Mouse (Mus musculus) kidney, adult 9 months (tissue): ENCODE measurements around the gene Dhrs7b.
"Not testable (repeated sequence)": the region's sequence is repeated elsewhere in the genome, so short reads cannot be mapped to it uniquely, and the experiment has no call there.

ENCODE experiments used
- DNase-seq: peaks from one replicate; pipeline ENCODE4 v3.0.0; 2022

The Dhrs7b gene

DNA sequence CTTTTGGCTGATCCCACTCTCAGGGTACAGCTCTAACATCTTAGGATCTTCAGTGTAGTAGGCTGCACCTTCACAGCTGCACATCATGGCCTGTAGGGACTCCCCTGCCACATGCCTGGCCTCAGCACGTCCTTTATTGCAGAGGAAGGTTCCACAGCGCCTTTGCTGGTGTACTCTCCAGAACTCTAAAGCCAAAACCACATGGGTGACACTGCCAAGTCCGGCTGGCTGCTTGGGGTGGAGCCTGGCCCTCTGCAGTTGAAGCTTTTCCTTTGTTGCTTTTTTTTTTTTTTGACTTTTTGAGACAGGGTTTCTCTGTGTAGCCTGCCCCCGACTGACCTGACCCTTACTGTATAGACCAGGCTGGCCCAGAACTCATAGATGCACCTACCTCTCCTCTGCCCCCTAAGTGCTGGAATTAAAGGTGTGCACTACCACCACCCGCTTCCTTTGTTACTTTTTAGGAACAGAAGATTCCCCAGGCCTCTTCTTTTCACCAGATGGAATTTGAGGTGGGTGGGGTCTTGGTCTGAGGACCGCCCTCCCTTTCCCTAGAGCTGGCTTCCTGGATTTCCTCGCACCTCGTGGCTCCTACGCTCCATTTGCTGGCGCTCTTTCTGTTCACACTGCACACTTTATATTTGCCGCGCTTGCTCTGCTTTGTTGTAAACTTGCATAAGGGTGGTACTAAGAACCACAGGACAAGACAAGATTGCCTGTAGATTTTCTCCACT, 11.2 kb downstream of the Dhrs7b start:
- no peak for DNase-seq

DNA sequence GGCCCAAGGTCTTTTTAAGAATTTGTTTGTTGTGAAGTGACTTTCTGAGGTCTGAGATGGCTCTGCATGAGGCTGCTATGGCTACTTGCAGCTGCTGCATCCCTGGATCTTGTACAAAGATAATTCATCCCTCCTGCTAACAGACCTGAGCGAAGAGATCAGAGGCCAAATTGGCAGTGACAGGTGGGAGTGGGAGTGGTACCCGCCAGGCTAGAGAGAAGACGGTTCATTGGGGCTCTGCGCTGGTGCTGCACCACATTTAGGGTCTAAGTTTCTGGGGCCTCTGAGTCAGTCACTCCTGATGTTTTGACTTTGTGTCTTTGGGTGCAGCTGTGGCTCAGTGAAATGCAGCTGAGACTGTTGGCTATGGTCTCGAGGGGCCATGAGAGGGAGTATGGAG, 13.0 kb downstream of the Dhrs7b start:
- no peak for DNase-seq

DNA sequence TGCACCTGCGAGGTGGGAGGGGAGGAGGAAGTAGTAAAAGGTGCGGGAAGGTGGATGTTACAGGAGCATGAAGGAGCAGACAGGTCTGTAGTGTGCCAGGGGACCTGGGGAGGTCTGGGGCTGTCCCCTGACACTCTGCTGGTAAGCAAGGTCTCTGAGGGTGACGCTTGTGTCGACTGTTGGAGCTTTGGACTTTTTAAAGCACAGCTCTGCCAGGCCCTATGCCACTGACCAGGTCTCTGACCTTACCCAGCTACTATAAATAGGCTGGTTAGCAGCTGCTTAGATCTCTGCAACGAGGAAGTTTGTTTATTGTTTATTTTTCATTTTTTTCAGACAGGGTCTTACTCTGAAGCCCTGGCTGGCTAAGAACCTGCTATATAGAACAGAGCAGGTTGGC, 15.0 kb downstream of the Dhrs7b start:
- no peak for DNase-seq

DNA sequence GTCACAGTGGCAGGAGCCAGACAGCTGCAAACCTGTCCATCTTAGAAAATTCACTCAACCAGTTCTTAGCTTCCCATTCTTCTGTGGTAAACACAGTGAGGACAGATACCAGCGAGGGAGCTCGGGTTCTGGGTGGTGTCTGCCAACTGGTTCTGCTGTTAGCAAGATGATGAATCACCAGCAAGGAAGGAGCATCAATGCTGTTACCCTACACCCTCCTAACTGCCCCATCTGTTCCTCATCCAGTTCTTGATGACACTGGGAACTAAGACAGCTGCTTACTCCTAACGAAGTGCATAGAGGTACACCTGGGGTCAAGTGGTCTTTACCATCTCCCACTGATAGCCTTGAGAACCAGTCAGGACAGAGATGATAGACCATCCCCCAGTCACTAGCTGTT, 26.2 kb downstream of the Dhrs7b start:
- DNase-seq: no peak

- peak; percentile 43 for DNase-seq
These were observed 31.6 kb downstream of the Dhrs7b start for GRCm38 (mm10) chr11:60861993-60862392.

DNA sequence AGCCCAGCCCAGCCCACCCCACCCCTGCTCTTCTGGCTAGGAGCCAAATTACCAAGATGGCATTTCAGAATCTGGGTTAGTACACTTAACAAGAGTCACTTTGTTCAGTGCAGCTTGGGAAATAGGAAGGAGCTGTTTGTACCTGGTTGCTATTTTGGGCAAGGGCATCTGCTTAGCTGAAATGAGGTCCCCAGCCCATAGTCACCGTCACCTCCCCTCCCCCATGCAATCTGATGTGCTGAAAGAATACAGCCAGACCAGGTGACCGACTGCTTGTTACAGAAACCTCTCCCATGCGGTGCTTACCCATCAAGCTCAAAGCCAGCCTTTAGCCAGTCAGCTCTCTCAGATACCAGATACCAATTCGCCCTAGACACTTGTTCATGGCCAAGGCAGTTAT, 32.8 kb downstream of the Dhrs7b start:
- DNase-seq: no peak

- DNase-seq: no peak
These were observed 33.7 kb downstream of the Dhrs7b start for GRCm38 (mm10) chr11:60864166-60864565.

GRCm38 (mm10) chr11:60864916-60865315, 34.5 kb downstream of the Dhrs7b start:
- DNase-seq: no peak

GRCm38 (mm10) chr11:60866021-60866420, 35.6 kb downstream of the Dhrs7b start:
- peak; percentile 80 for DNase-seq

DNA sequence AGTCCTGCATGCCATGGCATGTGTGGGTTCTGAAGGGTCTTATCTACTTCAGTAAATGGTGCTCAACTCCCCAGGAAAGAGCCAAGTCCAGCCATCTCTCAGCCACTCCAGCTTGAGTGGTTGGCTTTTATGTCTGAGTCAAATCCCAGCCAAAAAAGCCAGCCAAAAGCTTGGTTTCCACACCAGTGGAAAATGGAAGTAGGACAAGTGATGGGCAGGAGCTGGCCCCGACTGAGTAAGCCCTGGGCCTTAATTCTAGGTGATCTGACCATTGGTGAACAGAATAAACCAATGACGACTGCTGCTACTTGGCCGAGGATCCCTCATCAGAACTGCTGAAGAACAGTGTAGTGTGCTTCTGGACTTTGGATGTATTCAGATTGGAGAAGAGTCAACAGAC, 37.0 kb downstream of the Dhrs7b start:
- DNase-seq: no peak

DNA sequence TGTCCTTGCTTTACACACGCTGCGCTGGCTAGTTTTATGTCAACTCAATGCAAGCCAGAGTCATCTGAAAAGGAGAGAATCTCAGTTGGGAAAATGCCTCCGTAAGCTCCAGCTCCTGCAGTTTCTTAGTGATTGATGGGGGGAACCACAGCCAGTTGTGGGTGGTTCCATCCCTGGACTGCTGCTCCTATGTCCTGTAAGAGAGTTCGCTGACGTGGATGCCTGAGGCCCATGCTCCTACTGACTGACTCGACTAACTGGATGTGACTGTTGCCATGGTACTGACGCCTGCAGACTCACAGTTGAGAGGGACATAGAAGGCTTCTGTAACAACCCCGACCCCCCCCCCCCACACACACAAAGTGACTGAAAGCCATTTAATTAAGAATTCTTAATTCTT, 37.5 kb downstream of the Dhrs7b start:
- no peak for DNase-seq

DNA sequence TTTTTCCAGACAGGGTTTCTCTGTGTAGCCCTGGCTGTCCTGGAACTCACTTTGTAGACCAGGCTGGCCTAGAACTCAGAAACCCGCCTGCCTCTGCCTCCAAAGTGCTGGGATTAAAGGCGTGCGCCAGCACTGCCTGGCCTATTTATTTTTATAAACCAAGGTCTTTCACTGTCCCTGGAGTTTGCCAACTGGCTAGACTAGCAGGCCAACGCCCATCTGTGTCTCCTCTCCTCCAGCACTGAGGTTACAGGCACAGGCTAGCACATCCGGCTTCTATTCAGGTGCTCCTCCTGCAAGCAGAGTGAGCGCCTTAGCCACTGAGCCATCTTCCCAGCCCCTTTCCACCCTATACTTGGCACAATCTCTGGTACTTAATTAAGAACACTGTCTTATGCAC, 39.0 kb downstream of the Dhrs7b start:
- DNase-seq: not testable (repeated sequence)

- no peak for DNase-seq
These were observed 41.0 kb downstream of the Dhrs7b start for GRCm38 (mm10) chr11:60871409-60871808.

GRCm38 (mm10) chr11:60873101-60873500, 42.7 kb downstream of the Dhrs7b start:
- no peak for DNase-seq

DNA sequence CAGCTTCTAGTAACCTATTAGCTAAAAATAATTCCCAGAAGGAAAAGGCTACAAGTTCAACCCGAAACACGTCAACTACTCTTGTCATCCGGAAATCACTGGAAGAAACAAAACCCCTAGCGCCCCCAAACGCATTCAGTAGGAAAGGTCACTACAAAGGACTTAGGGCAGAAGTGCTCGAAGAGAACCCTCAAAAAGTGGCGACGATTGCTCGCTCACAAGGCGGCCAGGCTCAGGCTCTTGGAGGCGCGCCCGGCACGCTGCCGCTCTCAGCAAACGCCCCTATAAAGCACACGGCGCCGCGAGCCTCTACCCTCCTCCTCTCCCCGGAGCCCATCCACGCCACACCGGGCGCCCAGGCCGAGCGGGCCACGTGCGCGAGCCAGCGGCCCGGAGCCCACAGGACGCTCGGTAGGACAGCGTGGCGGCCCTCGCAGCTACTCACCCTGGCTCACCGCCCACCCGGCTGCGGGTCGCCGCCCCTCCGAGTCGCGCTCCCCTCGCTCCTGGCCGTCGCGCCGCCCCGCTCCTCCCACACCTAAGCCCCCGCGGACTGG, 47.7 kb downstream of the Dhrs7b start:
- DNase-seq: peak; percentile 80

DNA sequence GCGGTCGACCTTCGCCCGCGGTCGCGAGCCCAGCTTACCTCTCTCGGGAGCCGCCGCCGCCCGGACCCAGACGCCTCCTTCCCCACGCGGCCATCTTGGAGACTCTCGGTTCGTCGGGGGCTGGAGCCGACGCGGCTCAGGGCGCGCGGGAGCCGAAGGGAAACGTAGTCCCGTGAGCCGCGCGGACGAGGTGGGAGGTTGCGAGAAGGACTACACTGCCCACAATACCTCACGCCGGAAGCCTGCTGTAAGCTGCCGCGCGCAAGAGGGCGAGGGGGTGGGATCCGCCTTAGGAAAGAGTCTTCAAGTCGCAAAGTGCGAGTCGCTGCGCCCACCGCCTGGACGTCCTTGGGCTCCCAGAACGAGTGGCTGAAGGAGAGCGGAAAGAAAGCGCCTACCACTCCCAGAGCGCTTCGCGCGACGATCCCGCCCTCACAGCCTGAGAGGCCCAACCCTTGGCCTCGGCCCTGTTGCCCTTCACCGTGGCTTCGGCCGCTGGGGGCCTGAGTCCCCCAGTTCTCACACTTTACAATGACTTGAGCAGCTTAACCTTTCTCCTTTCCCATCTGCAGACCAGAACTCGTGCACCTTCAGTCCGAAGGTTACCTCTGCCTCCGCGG, 48.4 kb downstream of the Dhrs7b start, which contains the start of gene Tmem11:
Tmem11 (minus strand) TSS at position 598 of the 620 bp plus-strand sequence.
- DNase-seq: peak; percentile 98

- peak; percentile 70 for DNase-seq
These were observed 49.0 kb downstream of the Dhrs7b start for GRCm38 (mm10) chr11:60879423-60879822.

- no peak for DNase-seq
These were observed 50.1 kb downstream of the Dhrs7b start for GRCm38 (mm10) chr11:60880559-60880958.

DNA sequence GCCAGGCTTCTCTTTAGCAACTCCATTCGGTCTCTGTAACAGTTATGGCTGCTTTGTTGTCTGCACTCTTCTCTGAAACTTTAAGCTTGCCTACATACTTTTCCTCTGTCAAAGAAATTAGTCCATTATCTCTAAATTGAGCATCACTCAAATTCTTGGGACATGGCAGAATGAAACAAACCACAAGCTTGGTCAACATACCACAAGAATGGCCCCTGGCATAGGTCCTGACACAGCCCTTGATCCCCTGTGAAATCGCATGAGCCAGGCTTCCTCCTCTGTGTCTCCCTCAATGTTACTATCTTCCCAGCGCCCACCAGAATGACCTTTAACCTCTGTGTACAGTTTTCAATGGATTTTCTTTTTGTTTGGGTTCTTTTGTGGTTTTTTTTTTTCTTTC, 52.0 kb downstream of the Dhrs7b start:
- DNase-seq: no peak

- DNase-seq: not testable (repeated sequence)
These were observed 56.6 kb downstream of the Dhrs7b start for GRCm38 (mm10) chr11:60886986-60887385.

GRCm38 (mm10) chr11:60889861-60890260, 59.4 kb downstream of the Dhrs7b start:
- DNase-seq: no peak

DNA sequence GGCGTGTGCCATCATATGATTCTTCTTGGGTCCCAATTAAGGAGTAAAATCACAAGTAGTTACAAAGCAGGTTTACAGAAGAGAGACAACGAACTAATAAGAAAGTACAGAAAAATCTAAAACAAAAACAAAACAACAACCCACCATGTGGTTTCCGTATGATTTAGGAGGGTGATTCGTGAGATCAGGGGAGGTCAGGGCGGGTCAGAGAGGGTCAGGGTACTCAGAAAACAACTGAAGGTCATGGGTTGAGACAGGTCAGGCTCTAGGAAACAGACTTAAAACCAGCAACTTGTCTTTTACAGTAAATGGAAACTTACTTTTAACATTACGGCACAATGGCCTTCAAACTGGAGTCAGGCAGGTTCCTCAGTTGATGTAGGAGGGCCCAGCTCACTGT, 59.9 kb downstream of the Dhrs7b start:
- no peak for DNase-seq

GRCm38 (mm10) chr11:60890744-60891143, 60.3 kb downstream of the Dhrs7b start:
- no peak for DNase-seq

DNA sequence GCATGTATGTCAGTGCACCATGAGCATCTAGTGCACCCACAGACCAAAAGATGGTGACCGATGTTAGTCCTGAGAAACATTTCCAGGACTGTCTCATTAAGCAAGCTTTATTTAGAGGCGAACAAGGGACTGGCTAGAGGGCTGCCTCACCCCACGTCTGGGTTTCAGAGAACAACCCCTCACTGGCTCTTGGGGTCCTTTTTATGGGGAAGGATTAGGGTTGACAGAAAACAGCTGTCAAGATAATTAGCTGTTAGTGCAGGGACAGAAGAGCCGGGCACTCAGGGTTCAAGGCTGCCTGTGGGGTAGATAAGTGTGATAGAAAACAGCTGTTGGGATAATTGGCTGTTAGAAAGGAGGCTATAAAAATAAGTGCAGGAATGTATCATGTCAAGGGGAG, 65.5 kb downstream of the Dhrs7b start:
- peak; percentile 38 for DNase-seq
